Mouse (Mus musculus) olfactory bulb, adult 2 months (tissue): ENCODE results near the gene Anln.

Source experiments
- CTCF ChIP-seq: fragments of 200-500 bp; IDR thresholded peaks from 2 replicates; pipeline ENCODE4 v1.5.1; 2012; ENCODE audit warnings: low read depth, mild to moderate bottlenecking, low read length, moderate library complexity; ENCODE audit not compliant: insufficient read depth
- POLR2A ChIP-seq: fragments of 200-500 bp; IDR thresholded peaks from 2 replicates; pipeline ENCODE4 v1.6.1; 2012; ENCODE audit warnings: mild to moderate bottlenecking, low read depth, low read length, moderate library complexity; ENCODE audit not compliant: insufficient read depth

DNA sequence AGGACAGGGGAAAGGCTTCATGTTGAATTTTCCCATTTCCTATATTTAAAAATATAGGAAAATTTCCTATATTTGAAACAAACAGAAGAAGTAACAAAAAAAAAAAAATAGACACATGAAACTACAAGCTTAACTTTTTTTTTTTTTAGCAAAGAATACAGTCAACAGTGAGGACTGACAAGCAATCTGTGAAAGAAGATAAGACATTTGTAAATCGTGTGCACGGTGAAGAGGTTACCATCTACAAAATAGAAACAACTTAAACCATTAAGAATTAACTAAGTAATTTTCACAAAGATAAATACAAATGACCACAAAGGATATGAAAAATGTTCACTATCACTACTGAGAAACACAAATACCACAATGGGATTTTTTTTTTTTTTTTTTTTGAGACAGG is 22.8 kb downstream of the Anln start:
- TF ChIP-seq POLR2A (no peak), CTCF (no peak)
